Mouse (Mus musculus) forebrain, embryonic 10.5 days (tissue): Measurements from ENCODE around the gene Gm14288. TPM values are rescaled to one million over a fixed set of nuclear protein-coding genes. Genes with fewer than 3 reads are reported as not detected.
"Not testable (repeated sequence)": the region's sequence is repeated elsewhere in the genome, so short reads cannot be mapped to it uniquely, and the experiment has no call there.

ENCODE experiments used
- DNase-seq: peaks from one replicate; pipeline ENCODE4 v3.0.0-alpha.2; 2017; ENCODE audit warnings: low spot score; ENCODE audit errors: extremely low spot score
- H3K27ac ChIP-seq: fragments of 300-500 bp; sonication (generic); 2 replicates; pipeline ENCODE4 v1.5.1; 2016; ENCODE audit warnings: mild to moderate bottlenecking
- H3K27me3 ChIP-seq: fragments of 300-500 bp; sonication (generic); 2 replicates; pipeline ENCODE4 v1.6.1; 2016; ENCODE audit warnings: mild to moderate bottlenecking; ENCODE audit not compliant: poor library complexity, severe bottlenecking
- H3K36me3 ChIP-seq: fragments of 300-500 bp; sonication (generic); replicated peaks from 2 replicates; pipeline ENCODE4 v1.6.1; 2016; ENCODE audit warnings: mild to moderate bottlenecking, moderate library complexity
- H3K4me1 ChIP-seq: fragments of 300-500 bp; sonication (generic); 2 replicates; pipeline ENCODE4 v1.6.1; 2016
- H3K4me3 ChIP-seq: fragments of 300-500 bp; sonication (generic); 2 replicates; pipeline ENCODE4 v1.5.1; 2016; ENCODE audit warnings: mild to moderate bottlenecking, moderate library complexity
- H3K9me3 ChIP-seq: fragments of 300-500 bp; sonication (generic); 2 replicates; pipeline ENCODE4 v1.6.1; 2016; ENCODE audit warnings: mild to moderate bottlenecking, moderate library complexity
- WGBS: fragments of 180-500 bp; shearing (Covaris S2); methylation state at CpG from one replicate; pipeline ENCODE4 v1.1.7; 2016; 5-methylcytosine and 5-hydroxymethylcytosine counted together
- polyA plus RNA-seq: library from polyadenylated mRNA; unstranded; fragments of >200 nt; fragmentation: Nextera tagmentation; extraction: Ambion mirVana; gene quantifications from 2 replicates; pipeline ENCODE4 v1.2.1, GENCODE M21; 2016

Gene Gm14288
- 2.1 and 6.4 TPM in 2 replicates for polyA plus RNA-seq

GRCm38 (mm10) chr2:175800993-175801392, at the start of gene Gm14288:
Gene Gm14288, minus strand, starts transcription at chr2:175801093.
- not testable (repeated sequence) for DNase-seq, H3K4me1 ChIP-seq, H3K36me3 ChIP-seq, H3K4me3 ChIP-seq, H3K27me3 ChIP-seq, H3K9me3 ChIP-seq, H3K27ac ChIP-seq
- no CpG with 5 or more reads among the region's 6 CpGs for WGBS

GRCm38 (mm10) chr2:175741237-175741636, 59.7 kb downstream of the Gm14288 start, which contains the start of gene Gm2007:
Gene Gm2007, plus strand, starts transcription at chr2:175741537.
- not testable (repeated sequence) for H3K9me3 ChIP-seq, H3K27ac ChIP-seq, H3K36me3 ChIP-seq, H3K4me1 ChIP-seq, H3K27me3 ChIP-seq, DNase-seq, H3K4me3 ChIP-seq
- no CpG with 5 or more reads among the region's 2 CpGs for WGBS

Other genes starting within 250 kb of the Gm14288 start
- not detected in 2 replicates for gene Gm11007, start 157.1 kb downstream of the Gm14288 start, polyA plus RNA-seq
- gene Zfp969, start 97.4 kb downstream of the Gm14288 start, polyA plus RNA-seq = 8.3 and 12.1 TPM in 2 replicates
- gene Gm2007, start 59.6 kb downstream of the Gm14288 start, polyA plus RNA-seq = not detected in 2 replicates
- 28.5 and 32.7 TPM in 2 replicates for gene Gm6710, start 68.1 kb upstream of the Gm14288 start, polyA plus RNA-seq
- 6.4 and 6.8 TPM in 2 replicates for gene Zfp966, start 130.0 kb upstream of the Gm14288 start, polyA plus RNA-seq
- gene Gm2026, start 164.2 kb upstream of the Gm14288 start, polyA plus RNA-seq = 33.8 and 35.3 TPM in 2 replicates